Mouse (Mus musculus): ENCODE data around the gene 1600015I10Rik. TPM values are rescaled to one million over a fixed set of nuclear protein-coding genes. Genes with fewer than 3 reads are reported as not detected.

The 1600015I10Rik gene
- total and polyA plus RNA-seq, 2 experiments from 2014 or later, result 0.08 TPM; not detected in 1

- Histone ChIP-seq H3K9ac (replicated peaks; ENCODE audit: low read depth, low read length) (no peak overlapping the region), H3K27ac (ENCODE audit: low read depth) (no peak overlapping the region), H3K27me3 (ENCODE audit: control insufficient read depth, insufficient read depth, low read length) (no peaks in the 10 kb centered on the region), H3K4me3 (ENCODE audit: low read depth, low read length) (no peak overlapping the region), H3K4me2 (ENCODE audit: low read depth, low read length) (no peak overlapping the region), H3K36me3 (replicated peaks; ENCODE audit: control insufficient read depth, insufficient read depth, low read length) (no peaks in the 10 kb centered on the region), H3K9me3 (replicated peaks; ENCODE audit: control insufficient read depth, low read length) (no peaks in the 10 kb centered on the region), H3K4me1 (ENCODE audit: control insufficient read depth, insufficient read depth) (no peaks in the 10 kb centered on the region)
- ATAC-seq (ENCODE audit: insufficient read depth, low read depth) (no peak), DNase-seq (ENCODE audit: low spot score) (no peak)
- 89% methylated on average over 2 of the region's 2 CpGs for WGBS
- TF ChIP-seq CTCF (IDR thresholded peaks at IDR 0.05; ENCODE audit: low read depth), result no peak
Measured at GRCm38 (mm10) chr6:48913587-48913986, 16.1 kb upstream of the 1600015I10Rik start.

DNA sequence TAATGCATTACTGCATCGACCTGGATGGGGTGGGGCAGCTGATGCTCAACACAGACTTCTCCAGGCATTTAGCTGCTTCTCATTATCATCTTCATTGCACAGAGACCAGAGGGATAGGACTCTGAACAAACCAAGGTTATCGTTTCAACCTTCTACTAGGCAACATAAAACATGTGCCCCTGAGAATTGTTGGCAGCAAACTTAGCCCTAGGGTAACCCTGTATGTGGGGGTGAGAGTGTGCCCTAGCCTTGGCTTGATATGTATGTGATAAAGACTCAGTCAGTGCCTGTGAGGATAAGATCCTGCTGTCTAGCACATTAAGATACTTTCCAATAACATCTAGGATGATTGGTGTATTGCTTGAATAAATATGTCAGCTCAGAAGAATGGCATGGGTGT is 19.9 kb downstream of the 1600015I10Rik start:
- WGBS, result 66% methylated on average over 2 of the region's 2 CpGs
- DNase-seq (ENCODE audit: low spot score) (no peak), ATAC-seq (ENCODE audit: insufficient read depth, low read depth) (no peak)
- H3K4me1 ChIP-seq (ENCODE audit: control insufficient read depth, insufficient read depth), result no peaks in the 10 kb centered on the region
- no peak overlapping the region for H3K4me2 ChIP-seq (ENCODE audit: low read depth, low read length)
- H3K27me3 ChIP-seq (ENCODE audit: control insufficient read depth, insufficient read depth, low read length), result no peaks in the 10 kb centered on the region
- no peaks in the 10 kb centered on the region for H3K9me3 ChIP-seq (replicated peaks; ENCODE audit: control insufficient read depth, low read length)
- H3K9ac ChIP-seq (replicated peaks; ENCODE audit: low read depth, low read length), result no peak overlapping the region
- no peaks in the 10 kb centered on the region for H3K36me3 ChIP-seq (replicated peaks; ENCODE audit: control insufficient read depth, insufficient read depth, low read length)
- no peak overlapping the region for H3K4me3 ChIP-seq (ENCODE audit: low read depth, low read length)
- TF ChIP-seq CTCF (IDR thresholded peaks at IDR 0.05; ENCODE audit: low read depth), result no peak
- no peak for TF ChIP-seq EP300 (IDR thresholded peaks at IDR 0.05; ENCODE audit: low read depth)
- H3K27ac ChIP-seq (ENCODE audit: low read depth), result no peak overlapping the region

DNA sequence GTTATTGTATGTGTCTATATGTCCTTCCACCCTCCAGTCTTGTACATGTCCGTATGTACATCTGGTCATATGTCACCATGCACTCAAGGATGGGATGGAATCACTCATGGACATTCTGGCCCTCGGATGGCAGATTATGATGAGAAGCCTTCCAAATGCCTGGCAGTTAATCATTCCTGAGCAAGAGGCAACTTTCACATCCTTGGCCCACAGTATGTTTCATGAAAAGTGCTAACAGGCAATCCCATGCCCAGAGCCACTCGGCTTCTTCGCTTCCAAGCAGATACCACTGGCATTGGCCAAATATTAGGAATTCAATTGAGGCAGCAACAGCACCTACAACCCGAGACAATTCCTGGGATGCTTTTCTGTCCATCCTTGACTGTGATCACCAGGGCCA is 21.0 kb downstream of the 1600015I10Rik start:
- Histone ChIP-seq H3K4me1 (ENCODE audit: control insufficient read depth, insufficient read depth) (no peaks in the 10 kb centered on the region), H3K36me3 (replicated peaks; ENCODE audit: control insufficient read depth, insufficient read depth, low read length) (no peaks in the 10 kb centered on the region), H3K4me2 (ENCODE audit: low read depth, low read length) (no peak overlapping the region), H3K27me3 (ENCODE audit: control insufficient read depth, insufficient read depth, low read length) (no peaks in the 10 kb centered on the region), H3K9me3 (replicated peaks; ENCODE audit: control insufficient read depth, low read length) (no peaks in the 10 kb centered on the region), H3K9ac (replicated peaks; ENCODE audit: low read depth, low read length) (no peak overlapping the region), H3K27ac (ENCODE audit: low read depth) (no peak overlapping the region), H3K4me3 (ENCODE audit: low read depth, low read length) (no peak overlapping the region)
- 80% methylated on average over 5 of the region's 5 CpGs for WGBS
- no peak for ATAC-seq (ENCODE audit: insufficient read depth, low read depth)
- TF ChIP-seq CTCF (IDR thresholded peaks at IDR 0.05; ENCODE audit: low read depth), result no peak
- no peak for TF ChIP-seq EP300 (IDR thresholded peaks at IDR 0.05; ENCODE audit: low read depth)
- DNase-seq (ENCODE audit: low spot score), result no peak

DNA sequence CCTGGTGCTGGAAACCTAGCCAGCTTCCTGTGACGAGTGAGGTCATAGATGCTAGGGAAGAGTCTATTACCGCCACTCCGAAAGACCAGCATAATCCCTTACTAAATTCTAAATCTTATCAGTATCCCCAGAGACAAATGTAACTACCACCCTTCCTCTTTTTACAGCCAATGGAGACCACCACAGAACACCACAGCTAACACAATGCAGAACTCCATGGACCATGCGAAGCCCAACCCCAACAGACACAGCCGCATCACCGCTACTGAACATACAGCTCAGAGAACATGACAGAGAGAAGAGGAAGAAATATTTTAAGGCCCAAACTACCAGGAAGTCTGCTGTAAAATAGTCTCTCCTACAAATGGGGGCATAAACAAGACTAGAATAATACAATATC is 21.9 kb downstream of the 1600015I10Rik start:
- no peak overlapping the region for H3K27ac ChIP-seq (ENCODE audit: low read depth)
- no peaks in the 10 kb centered on the region for H3K4me1 ChIP-seq (ENCODE audit: control insufficient read depth, insufficient read depth)
- ATAC-seq (ENCODE audit: insufficient read depth, low read depth) (no peak), DNase-seq (ENCODE audit: low spot score) (no peak)
- H3K9ac ChIP-seq (replicated peaks; ENCODE audit: low read depth, low read length), result no peak overlapping the region
- H3K4me2 ChIP-seq (ENCODE audit: low read depth, low read length), result no peak overlapping the region
- WGBS, result 73% methylated on average over 6 of the region's 6 CpGs
- H3K4me3 ChIP-seq (ENCODE audit: low read depth, low read length), result no peak overlapping the region
- H3K9me3 ChIP-seq (replicated peaks; ENCODE audit: control insufficient read depth, low read length), result no peaks in the 10 kb centered on the region
- peaks cover 4% of the 10 kb centered on the region; the same call in 1 of the 2 replicates for H3K27me3 ChIP-seq (ENCODE audit: control insufficient read depth, insufficient read depth, low read length)
- TF ChIP-seq CTCF (IDR thresholded peaks at IDR 0.05; ENCODE audit: low read depth) (no peak), EP300 (IDR thresholded peaks at IDR 0.05; ENCODE audit: low read depth) (no peak)
- no peaks in the 10 kb centered on the region for H3K36me3 ChIP-seq (replicated peaks; ENCODE audit: control insufficient read depth, insufficient read depth, low read length)

DNA sequence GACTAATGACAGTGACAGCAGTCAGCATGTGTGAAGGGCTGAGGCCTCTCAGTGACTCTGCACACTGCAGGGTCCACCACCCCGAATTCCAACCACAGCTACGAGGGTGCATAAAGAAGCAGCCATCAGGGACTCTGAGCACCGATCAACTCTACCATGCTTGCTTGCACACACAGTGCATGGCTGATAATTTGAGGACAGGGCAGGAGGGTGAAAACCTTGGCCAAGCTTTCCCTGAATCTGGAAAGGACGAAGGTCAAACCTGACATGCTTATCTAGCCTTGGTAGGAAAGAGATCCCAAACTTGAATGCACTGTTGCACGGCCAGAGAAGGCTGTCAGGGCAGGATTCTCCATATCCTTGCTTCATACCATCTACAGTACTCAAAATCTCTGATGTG is 23.5 kb downstream of the 1600015I10Rik start:
- Histone ChIP-seq H3K27me3 (ENCODE audit: control insufficient read depth, insufficient read depth, low read length) (peaks cover 4% of the 10 kb centered on the region; the same call in 1 of the 2 replicates), H3K4me3 (ENCODE audit: low read depth, low read length) (no peak overlapping the region), H3K27ac (ENCODE audit: low read depth) (no peak overlapping the region), H3K9ac (replicated peaks; ENCODE audit: low read depth, low read length) (no peak overlapping the region), H3K9me3 (replicated peaks; ENCODE audit: control insufficient read depth, low read length) (no peaks in the 10 kb centered on the region), H3K36me3 (replicated peaks; ENCODE audit: control insufficient read depth, insufficient read depth, low read length) (no peaks in the 10 kb centered on the region), H3K4me2 (ENCODE audit: low read depth, low read length) (no peak overlapping the region), H3K4me1 (ENCODE audit: control insufficient read depth, insufficient read depth) (no peaks in the 10 kb centered on the region)
- ATAC-seq (ENCODE audit: insufficient read depth, low read depth), result no peak
- 77% methylated on average over 5 of the region's 5 CpGs for WGBS
- TF ChIP-seq EP300 (IDR thresholded peaks at IDR 0.05; ENCODE audit: low read depth) (no peak), CTCF (IDR thresholded peaks at IDR 0.05; ENCODE audit: low read depth) (no peak)
- no peak for DNase-seq (ENCODE audit: low spot score)

DNA sequence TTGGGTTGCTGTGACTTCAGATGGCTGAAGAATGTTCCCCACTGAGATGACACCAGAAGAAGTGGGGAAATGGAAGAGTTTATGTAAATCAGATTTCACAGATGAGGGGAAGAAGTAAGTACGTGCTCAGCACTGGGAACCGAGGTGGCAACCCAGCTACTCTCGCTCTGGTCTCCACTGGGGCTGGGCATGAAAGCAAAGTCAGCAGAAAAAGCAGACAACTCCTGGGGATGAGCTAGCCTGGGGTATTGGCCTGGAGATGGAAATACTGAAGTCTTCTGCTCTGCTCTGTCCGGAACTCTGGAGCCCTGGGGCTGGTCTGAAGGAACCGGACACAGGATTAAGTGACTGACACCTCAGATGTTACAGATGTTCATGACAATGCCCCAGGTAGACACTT is 24.5 kb downstream of the 1600015I10Rik start:
- no peaks in the 10 kb centered on the region for H3K4me1 ChIP-seq (ENCODE audit: control insufficient read depth, insufficient read depth)
- no peaks in the 10 kb centered on the region for H3K9me3 ChIP-seq (replicated peaks; ENCODE audit: control insufficient read depth, low read length)
- ATAC-seq (ENCODE audit: insufficient read depth, low read depth), result no peak
- no peak for DNase-seq (ENCODE audit: low spot score)
- no peak overlapping the region for H3K9ac ChIP-seq (replicated peaks; ENCODE audit: low read depth, low read length)
- H3K27ac ChIP-seq (ENCODE audit: low read depth), result no peak overlapping the region
- 77% methylated on average over 5 of the region's 5 CpGs for WGBS
- H3K4me2 ChIP-seq (ENCODE audit: low read depth, low read length), result no peak overlapping the region
- no peaks in the 10 kb centered on the region for H3K36me3 ChIP-seq (replicated peaks; ENCODE audit: control insufficient read depth, insufficient read depth, low read length)
- H3K27me3 ChIP-seq (ENCODE audit: control insufficient read depth, insufficient read depth, low read length), result peaks cover 4% of the 10 kb centered on the region; the same call in 1 of the 2 replicates
- no peak overlapping the region for H3K4me3 ChIP-seq (ENCODE audit: low read depth, low read length)
- TF ChIP-seq CTCF (IDR thresholded peaks at IDR 0.05; ENCODE audit: low read depth), result no peak
- TF ChIP-seq EP300 (IDR thresholded peaks at IDR 0.05; ENCODE audit: low read depth), result no peak
